Mouse (Mus musculus) embryonic facial prominence, embryonic 10.5 days (tissue): ENCODE measurements around the gene Vps35l. TPM values are rescaled to one million over a fixed set of nuclear protein-coding genes. Genes with fewer than 3 reads are reported as not detected.

Source experiments
- DNase-seq: peaks from one replicate; pipeline ENCODE4 v3.0.0-alpha.2; 2017; ENCODE audit warnings: low spot score
- H3K27ac ChIP-seq: fragments of 300-500 bp; sonication (generic); replicated peaks from 2 replicates; pipeline ENCODE4 v1.5.1; 2016; ENCODE audit warnings: mild to moderate bottlenecking
- H3K27me3 ChIP-seq: fragments of 300-500 bp; sonication (generic); replicated peaks from 2 replicates; pipeline ENCODE4 v1.6.1; 2016; ENCODE audit warnings: low read depth, mild to moderate bottlenecking; ENCODE audit not compliant: poor library complexity, severe bottlenecking
- H3K36me3 ChIP-seq: fragments of 300-500 bp; sonication (generic); replicated peaks from 2 replicates; pipeline ENCODE4 v1.6.1; 2016; ENCODE audit warnings: mild to moderate bottlenecking, moderate library complexity
- H3K4me1 ChIP-seq: fragments of 300-500 bp; sonication (generic); 2 replicates; pipeline ENCODE4 v1.6.1; 2016
- H3K4me3 ChIP-seq: fragments of 300-500 bp; sonication (generic); 2 replicates; pipeline ENCODE4 v1.5.1; 2016; ENCODE audit warnings: mild to moderate bottlenecking, moderate library complexity
- H3K9me3 ChIP-seq: fragments of 300-500 bp; sonication (generic); 2 replicates; pipeline ENCODE4 v1.6.1; 2016; ENCODE audit warnings: mild to moderate bottlenecking
- whole genome bisulfite sequencing: fragments of 180-500 bp; shearing (Covaris S2); methylation state at CpG from one replicate; pipeline ENCODE4 v1.1.7; 2016; 5-methylcytosine and 5-hydroxymethylcytosine counted together
- polyA plus RNA-seq: library from polyadenylated mRNA; unstranded; fragments of >200 nt; fragmentation: Nextera tagmentation; extraction: Ambion mirVana; gene quantifications from 2 replicates; pipeline ENCODE4 v1.2.1, GENCODE M21; 2016

Vps35l gene
- polyA plus RNA-seq, 1 experiment from 2014 or later = 70.0 TPM

DNA sequence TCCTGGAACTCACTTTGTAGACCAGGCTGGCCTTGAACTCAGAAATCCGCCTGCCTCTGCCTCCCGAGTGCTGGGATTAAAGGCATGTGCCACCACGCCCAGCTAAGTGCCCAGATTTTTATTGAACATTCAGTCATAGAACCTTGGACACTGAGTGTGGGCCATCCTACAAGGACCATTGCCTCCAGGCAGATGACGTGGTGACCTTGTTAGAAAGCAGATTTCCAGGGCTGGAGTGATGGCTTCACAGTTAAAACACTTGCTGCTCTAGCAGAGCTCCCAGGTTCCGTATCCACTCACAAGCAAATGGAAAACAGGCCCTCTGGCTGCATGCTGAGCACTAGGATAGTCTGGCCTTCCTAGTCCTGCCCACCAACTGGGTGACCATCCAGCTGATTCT lies 4.7 kb downstream of the Vps35l start:
- H3K4me1 ChIP-seq = peaks cover 11% of the 10 kb centered on the region
- H3K4me3 ChIP-seq = no peak overlapping the region
- no peak overlapping the region for H3K27ac ChIP-seq
- 90% methylated on average over 5 of the region's 5 CpGs for WGBS
- no peaks in the 10 kb centered on the region for H3K9me3 ChIP-seq
- no peak for DNase-seq
- no peaks in the 10 kb centered on the region for H3K27me3 ChIP-seq
- peaks cover 61% of the 10 kb centered on the region for H3K36me3 ChIP-seq

DNA sequence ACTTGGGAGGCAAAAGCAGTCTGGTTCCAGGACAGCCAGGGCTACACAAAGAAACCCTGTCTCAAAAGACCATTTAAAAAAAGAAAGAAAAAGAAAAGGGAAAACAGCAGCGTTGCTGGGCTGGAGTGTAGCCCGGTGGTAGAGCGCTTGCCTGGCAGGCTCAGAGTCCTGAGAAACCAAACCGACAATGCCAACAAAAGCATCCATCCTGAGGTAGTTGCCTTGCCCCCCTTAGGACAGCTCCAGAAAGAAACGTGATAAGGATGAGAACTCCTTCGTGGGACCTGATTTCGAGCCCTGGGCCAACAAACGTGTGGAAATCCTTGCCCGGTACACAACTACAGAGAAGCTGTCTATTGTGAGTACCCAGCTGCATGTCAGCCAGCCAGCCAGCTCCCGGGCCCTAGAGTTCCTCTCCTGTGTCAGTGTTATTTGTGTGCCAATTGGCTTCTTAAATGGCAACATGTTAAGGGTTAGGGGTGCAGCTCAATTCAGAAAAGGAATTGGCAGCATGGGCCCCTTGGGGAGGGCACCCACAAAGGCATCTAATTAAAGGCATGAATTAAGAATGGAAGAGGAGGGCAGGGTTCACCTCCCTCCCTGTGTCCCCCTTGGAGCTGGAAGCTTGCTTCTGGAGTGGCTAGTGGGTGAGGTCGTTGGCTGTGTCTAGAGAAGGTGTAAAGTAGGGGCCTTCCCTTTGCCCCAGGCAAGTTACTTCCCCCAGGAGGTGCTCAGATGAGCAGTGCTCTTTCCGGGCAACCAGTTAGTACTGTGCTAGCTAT lies 8.1 kb downstream of the Vps35l start:
- H3K9me3 ChIP-seq = no peaks in the 10 kb centered on the region
- H3K27ac ChIP-seq = no peak overlapping the region
- DNase-seq = no peak
- H3K27me3 ChIP-seq = no peaks in the 10 kb centered on the region
- H3K4me1 ChIP-seq = no peaks in the 10 kb centered on the region
- WGBS = 93% methylated on average over 12 of the region's 12 CpGs
- H3K4me3 ChIP-seq = no peak overlapping the region
- peaks cover 93% of the 10 kb centered on the region for H3K36me3 ChIP-seq

DNA sequence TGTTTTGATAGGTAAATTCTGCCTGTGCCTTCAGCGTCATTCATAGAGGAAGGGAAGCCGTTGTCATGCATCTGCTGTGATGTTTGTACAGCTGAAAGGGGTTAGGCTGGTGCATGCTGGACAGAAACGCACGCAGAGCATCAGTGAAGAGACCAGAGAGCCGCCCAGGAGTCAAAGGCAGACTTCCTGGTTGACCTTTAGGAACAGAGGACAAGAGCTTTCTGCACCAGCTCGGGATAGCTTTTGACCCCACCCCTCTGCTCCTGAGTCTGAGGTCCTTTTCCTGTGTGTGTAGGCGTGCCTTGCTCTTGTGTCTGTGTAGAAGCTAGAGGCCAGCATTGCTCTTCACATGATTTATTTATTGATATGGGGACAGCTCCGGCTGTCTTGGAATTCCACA lies 9.7 kb downstream of the Vps35l start:
- no peak for DNase-seq
- Histone ChIP-seq H3K27ac (no peak overlapping the region), H3K4me3 (no peak overlapping the region), H3K27me3 (no peaks in the 10 kb centered on the region), H3K9me3 (no peaks in the 10 kb centered on the region), H3K4me1 (no peaks in the 10 kb centered on the region), H3K36me3 (peaks cover 97% of the 10 kb centered on the region)
- 53% methylated on average over 8 of the region's 8 CpGs for WGBS

DNA sequence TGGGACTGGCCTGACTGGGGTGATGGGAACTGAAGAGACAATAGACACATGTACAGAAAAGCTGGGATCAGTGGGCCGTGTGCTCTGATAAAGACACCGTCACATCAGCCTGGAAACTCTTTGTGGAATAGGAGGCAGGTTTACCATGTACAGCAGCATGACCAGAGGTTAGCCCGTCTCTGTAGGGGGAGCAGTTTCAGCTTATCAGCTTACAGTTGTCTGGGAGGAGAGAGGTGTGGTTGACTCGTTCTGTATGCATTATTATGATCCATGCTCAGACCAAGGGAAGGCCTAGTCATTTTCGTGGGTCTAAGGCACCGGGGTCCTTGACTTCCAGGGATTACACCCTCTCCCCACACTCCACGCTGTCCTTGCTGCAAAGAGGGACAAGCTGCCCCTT lies 11.6 kb downstream of the Vps35l start:
- whole genome bisulfite sequencing = 88% methylated on average over 7 of the region's 7 CpGs
- Histone ChIP-seq H3K9me3 (no peaks in the 10 kb centered on the region), H3K4me1 (no peaks in the 10 kb centered on the region), H3K4me3 (no peak overlapping the region), H3K27ac (no peak overlapping the region), H3K27me3 (no peaks in the 10 kb centered on the region), H3K36me3 (peaks cover 96% of the 10 kb centered on the region)
- DNase-seq = no peak

DNA sequence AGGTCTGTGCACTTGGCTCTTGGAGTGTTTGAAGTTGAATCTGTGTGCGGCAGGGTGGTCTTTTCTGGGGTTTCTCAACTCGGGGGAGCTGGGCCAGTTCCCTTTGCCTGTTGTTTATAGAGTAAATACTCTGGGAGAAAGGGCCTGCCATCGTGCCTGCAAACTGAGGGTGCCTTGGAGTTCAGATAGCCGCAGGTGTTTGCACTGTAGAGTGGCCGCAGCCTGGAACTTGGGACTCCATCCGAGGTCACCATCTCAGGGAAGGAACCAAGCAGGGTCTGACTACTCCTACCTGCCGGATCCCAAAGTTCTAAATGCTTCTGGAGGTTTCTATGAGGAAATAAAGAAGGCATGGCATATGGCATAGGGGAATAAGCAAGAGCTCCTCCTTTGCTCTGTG lies 15.7 kb downstream of the Vps35l start:
- WGBS = 85% methylated on average over 7 of the region's 7 CpGs
- H3K27me3 ChIP-seq = no peaks in the 10 kb centered on the region
- no peak overlapping the region for H3K27ac ChIP-seq
- no peak overlapping the region for H3K4me3 ChIP-seq
- DNase-seq = no peak
- H3K4me1 ChIP-seq = no peaks in the 10 kb centered on the region
- H3K9me3 ChIP-seq = no peaks in the 10 kb centered on the region
- H3K36me3 ChIP-seq = peaks cover 72% of the 10 kb centered on the region

DNA sequence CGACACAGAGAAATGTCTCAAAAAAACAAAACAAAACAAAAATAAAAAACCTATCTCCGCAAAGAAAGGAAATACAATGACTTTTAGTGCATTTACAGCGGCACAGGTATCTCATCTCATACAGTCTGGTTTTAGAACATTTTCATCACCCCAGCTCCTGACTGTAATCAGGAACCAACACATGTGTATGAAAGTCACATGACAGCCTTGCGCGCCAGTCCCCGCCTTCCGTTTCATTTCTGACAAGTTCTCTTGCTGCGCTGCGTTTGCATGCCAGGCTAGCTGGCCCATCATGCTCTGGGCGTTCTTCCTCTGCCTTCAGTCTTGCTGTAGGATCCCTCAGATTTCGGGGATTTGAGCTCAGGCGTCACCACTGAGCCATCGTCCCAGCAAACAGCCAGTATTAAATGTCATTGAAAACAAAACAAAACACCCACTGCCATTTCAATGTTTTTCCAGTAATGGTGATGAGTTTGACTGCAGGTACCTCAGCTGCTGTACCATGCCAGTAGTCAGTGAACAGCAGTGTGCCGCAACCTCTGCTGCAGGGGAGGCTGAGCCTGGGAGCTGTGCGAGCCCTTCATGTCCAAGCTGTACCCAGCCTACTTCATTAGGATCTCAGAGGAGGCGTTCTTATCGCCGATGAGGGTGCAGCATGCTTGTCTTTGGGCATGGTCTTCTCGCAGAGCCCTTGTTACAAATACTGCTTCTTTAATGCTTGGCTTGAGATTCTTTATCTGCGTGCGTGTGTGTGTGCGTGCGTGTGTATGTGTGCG lies 16.7 kb downstream of the Vps35l start:
- WGBS = 94% methylated on average over 24 of the region's 24 CpGs
- H3K4me1 ChIP-seq = no peaks in the 10 kb centered on the region
- no peak overlapping the region for H3K4me3 ChIP-seq
- no peaks in the 10 kb centered on the region for H3K9me3 ChIP-seq
- no peak overlapping the region for H3K27ac ChIP-seq
- no peaks in the 10 kb centered on the region for H3K27me3 ChIP-seq
- no peak for DNase-seq
- H3K36me3 ChIP-seq = peaks cover 74% of the 10 kb centered on the region

DNA sequence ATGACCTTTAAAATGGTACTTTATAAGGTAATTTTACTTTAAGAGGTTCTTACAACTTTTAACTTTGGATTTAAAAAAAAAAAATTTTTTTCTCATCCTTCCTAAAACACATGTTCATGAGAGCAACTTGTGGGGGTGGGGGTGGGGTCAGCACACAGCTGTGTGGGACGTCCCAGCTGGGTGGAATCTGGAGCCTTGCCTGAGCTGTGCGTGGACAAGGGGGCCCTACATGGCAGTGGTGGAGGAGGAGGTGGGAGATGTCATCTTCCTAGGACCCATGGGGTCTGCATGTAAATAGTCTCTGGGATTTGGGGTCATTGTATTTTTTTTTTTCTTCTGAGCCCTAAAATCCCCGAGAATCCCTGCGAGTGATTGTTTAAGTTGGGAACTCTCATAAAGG lies 18.3 kb downstream of the Vps35l start:
- H3K27me3 ChIP-seq = no peaks in the 10 kb centered on the region
- H3K9me3 ChIP-seq = no peaks in the 10 kb centered on the region
- H3K4me1 ChIP-seq = no peaks in the 10 kb centered on the region
- DNase-seq = no peak
- WGBS = 74% methylated on average over 4 of the region's 4 CpGs
- peaks cover 72% of the 10 kb centered on the region for H3K36me3 ChIP-seq
- no peak overlapping the region for H3K27ac ChIP-seq
- H3K4me3 ChIP-seq = no peak overlapping the region

DNA sequence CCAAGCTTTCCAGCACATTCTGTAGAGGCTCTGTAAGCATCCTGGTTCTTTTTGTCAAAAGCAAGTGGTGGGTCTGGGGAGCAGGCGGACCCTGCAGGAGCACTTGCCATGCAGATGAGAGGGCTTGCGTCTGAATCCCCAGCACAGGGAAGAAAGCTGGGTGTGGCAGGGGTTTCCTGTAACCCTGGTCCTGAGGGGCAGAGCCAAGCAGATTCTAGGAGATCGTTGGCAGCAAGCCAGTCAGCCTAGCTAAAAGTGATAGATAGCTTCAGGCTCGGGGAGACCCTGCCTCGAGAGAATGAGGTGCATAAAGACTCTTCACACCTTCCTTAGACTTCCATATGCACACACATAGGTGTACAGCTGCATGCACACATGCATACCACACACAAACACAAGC lies 19.3 kb downstream of the Vps35l start:
- peaks cover 73% of the 10 kb centered on the region for H3K36me3 ChIP-seq
- no peak overlapping the region for H3K27ac ChIP-seq
- no peaks in the 10 kb centered on the region for H3K27me3 ChIP-seq
- 89% methylated on average over 5 of the region's 5 CpGs for WGBS
- H3K9me3 ChIP-seq = no peaks in the 10 kb centered on the region
- DNase-seq = no peak
- H3K4me1 ChIP-seq = no peaks in the 10 kb centered on the region
- no peak overlapping the region for H3K4me3 ChIP-seq

DNA sequence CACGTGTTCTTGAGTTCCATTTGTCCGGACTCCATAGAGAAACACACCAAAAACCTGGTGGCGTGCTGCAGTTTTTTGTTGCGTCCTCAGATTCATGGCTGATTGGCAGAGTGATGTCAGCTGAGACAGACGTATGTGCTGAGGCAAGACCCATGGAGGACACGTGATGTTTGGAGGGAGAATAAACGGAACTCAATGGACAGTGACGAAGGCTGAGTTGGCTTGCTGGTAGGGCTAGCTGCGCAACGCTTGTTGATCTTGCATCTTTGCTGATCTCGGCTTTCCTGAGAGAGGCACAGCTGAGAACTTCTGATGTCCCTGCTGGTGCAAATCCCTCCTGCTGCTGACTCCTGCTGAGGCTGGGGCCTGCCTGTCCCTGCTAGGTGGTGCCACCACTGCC lies 23.9 kb downstream of the Vps35l start:
- Histone ChIP-seq H3K27me3 (no peaks in the 10 kb centered on the region), H3K36me3 (peaks cover 43% of the 10 kb centered on the region), H3K27ac (no peak overlapping the region), H3K9me3 (no peaks in the 10 kb centered on the region), H3K4me3 (no peak overlapping the region), H3K4me1 (no peaks in the 10 kb centered on the region)
- DNase-seq = no peak
- 92% methylated on average over 11 of the region's 11 CpGs for WGBS

DNA sequence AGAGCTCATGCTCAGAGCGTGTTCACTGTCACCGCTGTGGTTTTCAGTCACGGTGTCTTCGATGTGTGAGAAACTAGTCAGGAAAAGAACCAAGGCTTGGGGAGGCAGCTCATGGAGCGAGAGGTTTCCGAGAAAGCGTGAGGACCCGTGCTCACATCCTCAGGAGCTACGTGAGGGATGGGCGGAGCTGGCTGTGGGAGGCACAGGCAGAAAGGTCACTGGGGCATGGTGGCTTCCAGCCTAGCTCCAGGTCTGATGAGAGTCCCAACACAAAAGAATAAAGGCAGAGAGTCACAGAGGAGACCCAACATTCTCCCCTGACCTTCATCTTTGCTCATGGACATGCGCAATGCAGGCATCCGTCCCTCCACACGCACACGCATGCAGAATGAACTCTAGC lies 24.7 kb downstream of the Vps35l start:
- Histone ChIP-seq H3K4me1 (no peaks in the 10 kb centered on the region), H3K27ac (no peak overlapping the region), H3K4me3 (no peak overlapping the region), H3K27me3 (no peaks in the 10 kb centered on the region), H3K9me3 (no peaks in the 10 kb centered on the region), H3K36me3 (peaks cover 43% of the 10 kb centered on the region)
- no peak for DNase-seq
- WGBS = 79% methylated on average over 14 of the region's 14 CpGs

DNA sequence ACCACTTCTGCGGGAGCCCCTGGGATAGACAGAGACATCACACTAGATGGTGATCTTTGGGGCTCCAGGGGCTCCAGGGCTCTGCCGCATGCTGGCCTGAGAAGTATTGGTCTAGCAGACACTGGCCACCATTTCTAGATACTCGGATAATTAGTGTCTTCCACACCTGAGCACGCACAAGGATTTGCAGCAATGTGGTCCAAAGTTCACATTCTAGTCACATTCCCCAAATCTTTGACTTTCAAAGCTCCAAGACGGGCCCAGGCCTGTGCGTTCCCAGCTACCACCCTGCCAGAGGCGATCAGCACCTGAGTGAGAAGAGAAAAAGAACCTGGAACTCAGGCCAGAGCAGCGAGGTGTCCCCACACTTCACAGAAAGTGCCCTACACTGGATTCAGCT lies 25.6 kb downstream of the Vps35l start:
- peaks cover 35% of the 10 kb centered on the region for H3K36me3 ChIP-seq
- H3K4me3 ChIP-seq = no peak overlapping the region
- no peak for DNase-seq
- H3K27me3 ChIP-seq = no peaks in the 10 kb centered on the region
- H3K27ac ChIP-seq = no peak overlapping the region
- no peaks in the 10 kb centered on the region for H3K4me1 ChIP-seq
- WGBS = 71% methylated on average over 8 of the region's 8 CpGs
- no peaks in the 10 kb centered on the region for H3K9me3 ChIP-seq

DNA sequence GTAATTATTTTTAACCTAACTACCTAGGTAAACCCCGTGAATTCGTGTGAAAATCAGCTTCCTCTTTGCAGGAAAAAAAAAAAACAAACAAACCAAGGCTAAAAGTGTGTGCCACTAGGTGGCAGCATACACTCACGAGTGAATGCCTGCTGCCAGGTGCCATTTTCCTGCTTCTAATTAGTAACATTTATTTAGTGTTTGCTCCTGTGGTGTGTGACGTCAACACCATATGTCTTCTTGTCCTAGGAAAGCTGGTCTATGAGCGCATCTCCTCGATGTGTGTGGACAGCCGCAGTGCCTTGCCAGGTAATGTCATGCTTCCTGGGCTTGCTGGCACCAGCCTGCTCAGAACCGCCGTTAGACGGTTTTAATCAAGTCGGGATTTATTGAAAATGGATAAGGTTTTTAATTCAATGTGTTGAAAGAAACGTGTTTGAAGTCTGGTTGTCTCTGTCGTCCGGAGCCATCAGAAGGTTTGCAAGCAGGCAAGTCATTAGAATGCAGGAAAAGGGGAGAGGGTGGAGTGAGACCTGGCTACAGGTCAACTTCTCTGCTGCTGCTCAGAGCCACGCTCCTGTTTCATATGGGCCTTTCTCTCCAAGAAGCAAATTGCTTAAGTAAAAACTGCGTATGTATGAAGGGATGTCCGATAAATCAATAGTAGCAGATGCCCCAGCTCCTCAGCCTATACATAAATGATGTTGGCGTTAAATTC lies 26.2 kb downstream of the Vps35l start:
- DNase-seq = peak; percentile 61
- Histone ChIP-seq H3K4me1 (no peaks in the 10 kb centered on the region), H3K36me3 (peaks cover 28% of the 10 kb centered on the region), H3K27ac (no peak overlapping the region), H3K9me3 (no peaks in the 10 kb centered on the region), H3K4me3 (no peak overlapping the region), H3K27me3 (no peaks in the 10 kb centered on the region)
- WGBS = 65% methylated on average over 18 of the region's 18 CpGs
